Mouse (Mus musculus): ENCODE measurements around the gene Pcsk4. TPM values are rescaled to one million over a fixed set of nuclear protein-coding genes. Genes with fewer than 3 reads are reported as not detected.

Pcsk4 gene
- polyA plus RNA-seq, 1 experiment from 2014 or later, result 1.3 TPM

DNA sequence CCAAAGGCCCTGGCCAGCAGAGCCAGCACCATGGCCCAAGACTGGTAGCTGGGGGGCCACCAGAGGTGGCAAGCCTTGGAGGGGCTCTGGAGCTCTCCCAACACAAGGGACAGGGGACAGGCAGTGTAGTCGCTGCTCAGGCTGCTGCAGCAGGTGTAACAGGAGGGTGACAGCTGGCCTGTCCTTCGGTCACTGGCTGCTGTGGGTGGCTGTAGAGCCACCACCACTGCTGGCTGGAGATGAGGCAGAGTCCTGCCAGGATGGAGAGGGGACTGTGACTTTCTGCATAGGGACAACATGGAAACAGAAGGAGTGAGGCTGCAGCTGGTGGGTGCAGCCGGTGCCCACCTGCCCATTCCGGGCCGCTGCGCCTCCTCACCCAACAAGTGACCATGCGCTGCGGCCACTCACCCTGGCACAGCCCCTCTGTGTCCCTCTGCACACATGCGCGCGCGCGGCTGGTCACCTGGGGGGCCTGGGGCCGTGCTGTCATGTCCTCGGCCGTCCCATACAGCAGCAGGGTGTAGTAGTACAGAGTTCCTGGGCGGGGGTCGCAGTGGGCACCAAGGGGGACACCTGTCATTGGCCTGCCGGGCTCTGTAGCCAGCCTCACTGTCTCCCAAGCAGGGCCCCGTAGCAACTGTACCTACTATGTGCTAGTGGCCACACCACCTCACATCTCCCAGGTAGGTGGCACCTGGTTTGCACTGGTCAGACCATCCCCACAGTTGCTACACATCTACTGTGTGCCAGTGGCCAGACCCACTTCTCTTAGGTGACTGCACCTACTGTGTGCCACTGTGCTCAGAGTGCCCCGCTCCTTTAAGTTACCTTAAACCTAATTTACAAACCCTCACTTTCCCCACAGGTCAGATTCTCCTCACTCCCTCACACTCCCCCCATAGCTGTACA is 7.4 kb downstream of the Pcsk4 start:
- H3K27me3 ChIP-seq, result peaks cover 29% of the 10 kb centered on the region
- H3K4me1 ChIP-seq (replicated peaks), result peaks cover 35% of the 10 kb centered on the region
- no peak overlapping the region for H3K27ac ChIP-seq
- no peak overlapping the region for H3K9ac ChIP-seq
- no peak overlapping the region for H3K4me3 ChIP-seq
- WGBS, result 86% methylated on average over 21 of the region's 21 CpGs
- H3K9me3 ChIP-seq (replicated peaks), result no peaks in the 10 kb centered on the region
- H3K4me2 ChIP-seq, result no peak overlapping the region
- no peak for ATAC-seq (replicated peaks; ENCODE audit: insufficient number of reproducible peaks, insufficient read depth, low FRiP score, low read depth)
- peaks cover 12% of the 10 kb centered on the region; the same call in 1 of the 2 replicates for H3K36me3 ChIP-seq

DNA sequence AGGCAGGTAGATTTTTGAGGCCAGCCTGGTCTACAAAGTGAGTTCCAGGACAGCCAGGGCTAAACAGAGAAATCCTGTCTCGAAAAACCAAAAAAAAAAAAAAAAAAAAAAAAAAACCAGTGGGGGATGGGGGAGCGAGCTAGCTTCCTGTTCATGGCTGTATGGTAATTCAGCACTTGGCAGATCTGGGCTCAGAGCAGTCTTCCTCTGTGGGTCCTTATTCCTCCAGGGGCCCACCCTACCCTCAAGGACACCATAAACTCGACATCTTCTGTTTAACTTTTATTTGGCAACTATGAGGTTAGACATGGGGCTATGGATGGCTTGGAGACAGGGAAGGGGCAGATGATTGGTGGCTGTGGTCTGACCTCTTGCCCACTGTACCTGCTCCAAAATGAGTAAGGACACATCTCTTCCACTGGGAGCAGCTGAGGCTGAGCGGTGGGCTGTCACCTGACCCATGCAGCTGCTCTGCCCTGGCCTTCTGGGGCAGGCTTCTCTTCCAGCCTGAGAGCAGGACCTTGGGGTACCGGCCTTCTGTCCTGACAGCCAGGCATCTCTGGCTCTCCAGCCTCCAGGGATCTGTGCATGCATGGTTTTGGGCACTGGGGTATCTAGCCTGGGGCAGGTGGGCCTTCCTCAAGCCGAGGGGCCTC is 8.2 kb downstream of the Pcsk4 start:
- 69% methylated on average over 6 of the region's 6 CpGs for WGBS
- Histone ChIP-seq H3K27ac (no peak overlapping the region), H3K36me3 (peaks cover 12% of the 10 kb centered on the region; the same call in 1 of the 2 replicates), H3K4me1 (replicated peaks) (peaks cover 43% of the 10 kb centered on the region), H3K4me3 (no peak overlapping the region), H3K27me3 (peaks cover 32% of the 10 kb centered on the region), H3K4me2 (0 out of 2 replicates have a peak overlapping the region, but pooled peaks have one; percentile 87), H3K9me3 (replicated peaks) (no peaks in the 10 kb centered on the region), H3K9ac (no peak overlapping the region)
- no peak for ATAC-seq (replicated peaks; ENCODE audit: insufficient number of reproducible peaks, insufficient read depth, low FRiP score, low read depth)

DNA sequence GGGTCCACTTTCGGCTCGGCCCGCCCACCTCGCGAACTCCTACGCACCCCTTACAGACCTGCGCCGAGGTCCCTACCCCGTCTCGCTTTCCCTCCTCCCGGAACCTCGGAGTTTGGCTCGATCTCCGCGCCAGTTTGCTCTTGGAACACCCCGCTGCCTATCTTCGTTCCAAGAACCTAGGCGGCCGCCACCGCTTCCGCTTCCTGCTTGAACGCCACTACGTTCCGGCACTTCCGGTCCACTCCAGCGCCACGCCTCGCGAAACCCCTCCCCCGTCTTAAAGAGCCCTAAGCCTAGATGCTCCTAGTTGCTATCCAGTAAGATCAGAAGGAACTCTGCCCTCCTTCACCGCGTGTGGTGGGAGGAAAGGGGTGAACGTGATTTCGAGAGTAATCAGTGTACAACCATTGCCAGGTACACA is 8.9 kb downstream of the Pcsk4 start, which contains the start of gene 2310011J03Rik:
Gene 2310011J03Rik, minus strand, starts transcription at position 198 of the 421 bp plus-strand sequence.
- Histone ChIP-seq H3K36me3 (peaks cover 12% of the 10 kb centered on the region; the same call in 1 of the 2 replicates), H3K9me3 (replicated peaks) (no peaks in the 10 kb centered on the region), H3K4me2 (peak within 1 kb of the TSS; percentile 87), H3K9ac (peak within 1 kb of the TSS; percentile 83), H3K4me1 (replicated peaks) (peaks cover 51% of the 10 kb centered on the region), H3K4me3 (peak within 1 kb of the TSS; percentile 96), H3K27me3 (peaks cover 33% of the 10 kb centered on the region), H3K27ac (peak within 1 kb of the TSS; percentile 74)
- WGBS, result under 1% methylated on average over 34 of the region's 34 CpGs
- peak; percentile 45; the same call in 1 of the 2 replicates for ATAC-seq (replicated peaks; ENCODE audit: insufficient number of reproducible peaks, insufficient read depth, low FRiP score, low read depth)

DNA sequence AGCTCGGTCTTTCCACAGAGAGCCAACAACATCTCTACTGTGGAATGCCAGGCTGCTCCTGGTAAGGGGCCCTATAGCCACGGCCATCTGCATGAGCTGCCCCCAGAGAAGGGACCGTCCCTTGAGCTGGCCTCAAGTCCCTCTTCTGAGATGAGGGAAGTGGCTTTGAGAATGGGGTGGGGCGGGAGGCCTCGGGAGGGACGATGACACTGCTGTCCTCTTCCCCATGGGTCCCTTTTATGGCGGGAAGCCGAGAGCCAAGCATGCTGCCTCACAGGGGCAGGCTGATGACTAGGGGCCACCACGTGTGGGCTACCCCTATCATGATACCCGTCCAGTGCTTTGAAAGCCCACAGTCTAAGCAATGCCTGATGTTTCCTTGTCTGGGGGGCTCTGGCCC is 12.3 kb downstream of the Pcsk4 start:
- H3K9ac ChIP-seq, result no peak overlapping the region
- H3K36me3 ChIP-seq, result peaks cover 12% of the 10 kb centered on the region; the same call in 1 of the 2 replicates
- no peak overlapping the region for H3K27ac ChIP-seq
- H3K27me3 ChIP-seq, result peaks cover 57% of the 10 kb centered on the region
- no peak overlapping the region for H3K4me3 ChIP-seq
- WGBS, result 54% methylated on average over 10 of the region's 10 CpGs
- H3K4me2 ChIP-seq, result peak overlapping the region; percentile 33; the same call in 1 of the 2 replicates
- no peak for ATAC-seq (replicated peaks; ENCODE audit: insufficient number of reproducible peaks, insufficient read depth, low FRiP score, low read depth)
- H3K9me3 ChIP-seq (replicated peaks), result no peaks in the 10 kb centered on the region
- H3K4me1 ChIP-seq (replicated peaks), result peaks cover 60% of the 10 kb centered on the region

DNA sequence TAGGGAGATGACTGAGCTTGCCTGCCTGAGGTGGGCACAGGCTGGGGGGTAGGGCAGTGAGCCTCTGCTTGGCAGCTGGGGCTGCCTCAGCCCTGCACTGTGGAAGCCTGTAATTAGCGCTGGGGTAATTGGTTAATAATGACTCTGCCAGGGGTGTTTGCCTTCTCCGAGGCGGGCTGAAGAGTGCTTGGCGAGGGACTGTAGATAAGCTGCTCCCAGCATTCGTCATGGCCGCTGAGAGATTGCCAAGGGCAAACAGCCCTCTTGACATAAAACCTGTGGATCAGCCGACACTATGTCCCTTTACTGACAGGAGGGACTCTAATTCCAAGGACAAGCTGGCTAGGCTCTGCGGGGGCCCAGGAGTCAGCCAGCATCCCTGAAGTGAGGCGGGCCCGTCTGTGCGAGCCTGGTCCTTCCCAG is 12.9 kb downstream of the Pcsk4 start:
- H3K27me3 ChIP-seq, result peaks cover 64% of the 10 kb centered on the region
- H3K4me2 ChIP-seq, result peak overlapping the region; percentile 33
- H3K4me3 ChIP-seq, result no peak overlapping the region
- no peaks in the 10 kb centered on the region for H3K9me3 ChIP-seq (replicated peaks)
- peak; percentile 19; the same call in 1 of the 2 replicates for ATAC-seq (replicated peaks; ENCODE audit: insufficient number of reproducible peaks, insufficient read depth, low FRiP score, low read depth)
- peak overlapping the region; percentile 33; the same call in 1 of the 2 replicates for H3K27ac ChIP-seq
- H3K9ac ChIP-seq, result no peak overlapping the region; the same call in 1 of the 2 replicates
- peaks cover 12% of the 10 kb centered on the region; the same call in 1 of the 2 replicates for H3K36me3 ChIP-seq
- peaks cover 60% of the 10 kb centered on the region for H3K4me1 ChIP-seq (replicated peaks)
- 18% methylated on average over 11 of the region's 11 CpGs for WGBS

DNA sequence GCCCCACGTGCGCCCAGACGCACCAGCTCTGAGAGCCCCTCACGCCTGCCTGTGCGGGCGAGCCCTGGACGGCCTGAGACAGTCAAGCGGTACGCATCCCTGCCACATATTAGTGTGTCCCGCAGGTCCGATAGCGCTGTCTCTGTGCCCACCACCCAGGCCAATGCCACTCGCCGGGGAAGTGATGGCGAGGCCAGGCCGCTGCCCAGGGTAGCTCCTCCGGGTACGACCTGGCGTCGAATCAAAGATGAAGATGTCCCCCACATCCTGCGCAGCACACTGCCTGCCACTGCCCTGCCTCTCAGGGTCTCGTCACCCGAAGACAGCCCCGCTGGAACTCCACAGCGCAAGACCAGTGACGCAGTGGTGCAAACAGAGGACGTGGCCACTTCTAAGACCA is 14.0 kb downstream of the Pcsk4 start:
- no peaks in the 10 kb centered on the region for H3K9me3 ChIP-seq (replicated peaks)
- peaks cover 74% of the 10 kb centered on the region for H3K27me3 ChIP-seq
- peaks cover 12% of the 10 kb centered on the region; the same call in 1 of the 2 replicates for H3K36me3 ChIP-seq
- no peak for ATAC-seq (replicated peaks; ENCODE audit: insufficient number of reproducible peaks, insufficient read depth, low FRiP score, low read depth)
- 45% methylated on average over 27 of the region's 27 CpGs for WGBS
- H3K4me1 ChIP-seq (replicated peaks), result peaks cover 57% of the 10 kb centered on the region
- H3K27ac ChIP-seq, result no peak overlapping the region
- H3K4me2 ChIP-seq, result no peak overlapping the region
- no peak overlapping the region for H3K4me3 ChIP-seq
- H3K9ac ChIP-seq, result no peak overlapping the region

DNA sequence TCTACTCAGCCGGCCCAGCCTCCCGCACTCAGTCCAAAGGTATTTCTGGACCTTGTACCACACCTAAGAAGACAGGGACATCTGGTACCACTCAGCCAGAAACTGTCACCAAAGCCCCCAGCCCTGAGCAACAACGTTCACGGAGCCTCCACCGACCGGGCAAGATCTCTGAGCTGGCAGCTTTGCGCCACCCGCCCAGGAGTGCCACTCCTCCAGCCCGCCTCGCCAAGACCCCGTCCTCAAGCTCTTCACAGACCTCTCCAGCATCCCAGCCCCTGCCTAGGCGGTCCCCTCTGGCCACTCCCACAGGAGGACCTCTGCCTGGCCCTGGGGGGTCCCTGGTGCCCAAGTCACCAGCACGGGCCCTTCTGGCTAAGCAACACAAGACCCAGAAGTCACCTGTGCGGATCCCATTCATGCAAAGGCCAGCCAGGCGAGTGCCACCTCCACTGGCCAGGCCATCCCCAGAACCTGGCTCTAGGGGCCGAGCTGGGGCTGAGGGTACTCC is 14.8 kb downstream of the Pcsk4 start:
- no peaks in the 10 kb centered on the region for H3K9me3 ChIP-seq (replicated peaks)
- peaks cover 80% of the 10 kb centered on the region for H3K27me3 ChIP-seq
- ATAC-seq (replicated peaks; ENCODE audit: insufficient number of reproducible peaks, insufficient read depth, low FRiP score, low read depth), result no peak
- H3K4me1 ChIP-seq (replicated peaks), result peaks cover 54% of the 10 kb centered on the region
- H3K36me3 ChIP-seq, result peaks cover 12% of the 10 kb centered on the region; the same call in 1 of the 2 replicates
- WGBS, result 40% methylated on average over 16 of the region's 16 CpGs
- H3K27ac ChIP-seq, result no peak overlapping the region
- no peak overlapping the region for H3K9ac ChIP-seq
- H3K4me3 ChIP-seq, result no peak overlapping the region
- H3K4me2 ChIP-seq, result no peak overlapping the region

DNA sequence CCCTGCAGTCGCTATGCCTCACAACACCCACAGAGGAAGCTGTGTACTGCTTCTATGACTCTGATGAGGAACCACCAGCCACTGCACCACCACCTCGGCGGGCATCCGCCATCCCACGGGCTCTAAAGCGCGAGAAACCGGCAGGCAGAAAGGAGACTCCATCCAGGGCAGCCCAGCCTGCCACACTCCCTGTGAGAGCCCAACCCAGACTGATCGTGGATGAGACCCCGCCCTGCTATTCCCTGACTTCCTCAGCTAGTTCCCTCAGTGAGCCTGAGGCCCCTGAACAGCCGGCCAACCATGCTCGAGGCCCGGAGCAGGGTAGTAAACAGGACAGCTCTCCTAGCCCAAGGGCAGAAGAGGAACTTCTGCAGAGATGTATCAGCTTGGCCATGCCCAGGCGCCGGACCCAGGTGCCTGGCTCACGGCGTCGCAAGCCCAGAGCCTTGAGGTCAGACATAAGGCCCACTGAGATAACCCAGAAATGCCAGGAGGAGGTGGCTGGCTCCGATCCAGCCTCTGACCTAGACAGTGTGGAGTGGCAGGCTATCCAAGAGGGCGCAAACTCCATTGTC is 15.6 kb downstream of the Pcsk4 start:
- Histone ChIP-seq H3K4me1 (replicated peaks) (peaks cover 50% of the 10 kb centered on the region), H3K4me2 (peak overlapping the region; percentile 28), H3K27ac (no peak overlapping the region), H3K4me3 (no peak overlapping the region; the same call in 1 of the 2 replicates), H3K27me3 (peaks cover 89% of the 10 kb centered on the region), H3K9me3 (replicated peaks) (no peaks in the 10 kb centered on the region), H3K36me3 (peaks cover 12% of the 10 kb centered on the region; the same call in 1 of the 2 replicates), H3K9ac (no peak overlapping the region)
- WGBS, result 27% methylated on average over 20 of the region's 20 CpGs
- ATAC-seq (replicated peaks; ENCODE audit: insufficient number of reproducible peaks, insufficient read depth, low FRiP score, low read depth), result no peak

DNA sequence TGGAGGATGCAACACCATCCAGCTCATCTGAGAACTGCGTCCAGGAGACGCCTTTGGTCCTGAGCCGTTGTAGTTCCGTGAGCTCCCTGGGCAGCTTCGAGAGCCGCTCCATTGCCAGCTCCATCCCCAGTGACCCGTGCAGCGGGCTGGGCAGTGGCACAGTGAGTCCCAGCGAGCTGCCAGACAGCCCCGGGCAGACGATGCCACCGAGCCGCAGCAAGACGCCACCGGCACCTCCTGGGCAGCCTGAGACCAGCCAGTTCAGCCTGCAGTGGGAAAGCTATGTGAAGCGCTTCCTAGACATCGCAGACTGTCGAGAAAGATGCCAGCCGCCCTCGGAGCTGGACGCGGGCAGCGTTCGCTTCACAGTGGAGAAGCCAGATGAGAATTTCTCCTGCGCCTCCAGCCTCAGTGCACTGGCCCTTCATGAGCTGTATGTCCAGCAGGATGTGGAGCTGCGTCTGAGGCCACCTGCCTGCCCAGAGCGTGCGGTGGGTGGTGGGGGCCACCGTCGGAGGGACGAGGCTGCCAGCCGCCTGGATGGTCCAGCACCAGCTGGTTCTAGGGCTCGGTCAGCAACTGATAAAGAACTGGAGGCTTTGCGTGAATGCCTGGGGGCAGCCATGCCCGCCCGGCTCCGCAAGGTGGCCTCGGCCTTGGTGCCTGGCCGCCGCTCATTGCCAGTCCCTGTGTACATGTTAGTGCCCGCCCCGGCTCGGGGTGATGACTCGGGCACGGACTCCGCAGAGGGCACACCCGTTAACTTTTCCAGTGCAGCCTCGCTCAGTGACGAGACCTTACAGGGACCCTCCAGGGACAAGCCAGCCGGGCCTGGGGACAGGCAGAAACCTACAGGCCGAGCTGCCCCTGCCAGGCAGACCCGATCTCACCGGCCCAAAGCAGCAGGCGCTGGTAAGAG is 16.5 kb downstream of the Pcsk4 start:
- no peak overlapping the region for H3K27ac ChIP-seq
- no peak overlapping the region for H3K4me2 ChIP-seq
- no peaks in the 10 kb centered on the region for H3K9me3 ChIP-seq (replicated peaks)
- WGBS, result 58% methylated on average over 54 of the region's 54 CpGs
- H3K27me3 ChIP-seq, result peaks cover 92% of the 10 kb centered on the region
- H3K4me1 ChIP-seq (replicated peaks), result peaks cover 50% of the 10 kb centered on the region
- no peak overlapping the region for H3K4me3 ChIP-seq
- peaks cover 3% of the 10 kb centered on the region; the same call in 1 of the 2 replicates for H3K36me3 ChIP-seq
- no peak for ATAC-seq (replicated peaks; ENCODE audit: insufficient number of reproducible peaks, insufficient read depth, low FRiP score, low read depth)
- no peak overlapping the region for H3K9ac ChIP-seq

DNA sequence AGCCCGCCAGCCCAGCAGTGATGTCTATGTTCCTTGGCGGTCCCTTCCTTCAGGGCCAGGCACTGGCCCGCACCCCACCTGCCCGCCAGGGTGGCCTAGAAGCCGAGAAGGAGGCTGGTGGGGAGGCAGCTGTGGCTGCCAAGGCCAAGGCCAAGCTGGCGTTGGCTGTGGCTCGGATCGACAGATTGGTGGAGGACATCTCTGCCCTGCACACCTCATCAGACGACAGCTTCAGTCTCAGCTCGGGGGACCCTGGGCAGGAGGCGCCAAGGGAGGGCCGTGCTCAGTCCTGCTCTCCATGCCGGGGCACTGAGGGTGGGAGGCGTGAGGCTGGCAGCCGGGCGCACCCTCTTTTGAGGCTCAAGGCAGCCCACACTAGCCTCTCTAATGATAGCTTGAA is 17.7 kb downstream of the Pcsk4 start:
- no peaks in the 10 kb centered on the region for H3K9me3 ChIP-seq (replicated peaks)
- 78% methylated on average over 16 of the region's 16 CpGs for WGBS
- no peak overlapping the region for H3K9ac ChIP-seq
- no peaks in the 10 kb centered on the region for H3K36me3 ChIP-seq
- H3K4me1 ChIP-seq (replicated peaks), result peaks cover 38% of the 10 kb centered on the region
- H3K4me2 ChIP-seq, result no peak overlapping the region
- no peak overlapping the region for H3K27ac ChIP-seq
- no peak overlapping the region for H3K4me3 ChIP-seq
- peaks cover 91% of the 10 kb centered on the region for H3K27me3 ChIP-seq
- no peak for ATAC-seq (replicated peaks; ENCODE audit: insufficient number of reproducible peaks, insufficient read depth, low FRiP score, low read depth)
